Mouse (Mus musculus) c-Kit-positive CD71-positive TER-119-positive erythroid progenitor cells, embryonic 14.5 days (primary cell): ENCODE measurements around the gene Ano6.

Experiments
- DNase-seq: peaks from one replicate; pipeline ENCODE4 v3.0.0-alpha.2; 2013; ENCODE audit warnings: low spot score

The Ano6 gene

DNA sequence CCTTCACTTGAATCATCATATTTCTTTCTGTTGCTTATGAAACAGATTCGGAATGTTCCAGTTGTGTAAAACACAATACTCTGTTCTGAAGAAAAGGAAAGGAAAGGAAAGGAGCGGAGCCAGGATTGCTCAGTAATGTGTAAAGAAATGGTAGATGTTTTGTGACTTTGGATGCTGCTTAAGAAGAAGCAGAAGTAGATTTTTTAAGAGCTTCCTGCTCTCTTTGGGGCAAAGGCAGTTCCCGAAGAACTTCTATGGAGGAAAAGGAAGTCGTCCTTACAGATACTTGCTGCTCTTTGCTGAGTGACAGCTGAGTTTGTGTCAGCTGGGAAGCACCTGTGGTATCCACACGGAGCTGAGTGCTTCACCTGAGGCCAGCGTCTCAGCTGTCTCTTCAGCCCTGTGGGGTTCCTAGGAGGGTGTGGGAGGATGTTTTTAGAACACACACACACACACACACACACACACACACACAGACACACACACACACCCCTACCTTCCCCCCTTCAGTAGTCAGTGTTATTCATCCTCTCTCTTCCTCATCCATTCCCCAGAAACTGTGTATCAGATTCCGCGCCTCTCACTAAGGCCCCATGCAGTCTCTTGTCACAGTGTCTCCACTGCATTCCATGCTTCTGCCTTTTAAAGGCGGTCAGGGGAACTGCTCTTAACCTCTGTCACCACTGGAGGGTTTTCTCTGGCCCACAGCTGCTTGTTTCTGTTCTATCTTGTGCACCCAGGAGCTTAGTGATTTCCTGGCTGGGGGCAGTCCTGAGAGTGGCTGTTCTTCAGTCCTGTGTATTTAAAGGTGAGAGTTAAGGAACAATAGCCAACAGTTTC is 6.7 kb downstream of the Ano6 start:
- DNase-seq, result no peak

DNA sequence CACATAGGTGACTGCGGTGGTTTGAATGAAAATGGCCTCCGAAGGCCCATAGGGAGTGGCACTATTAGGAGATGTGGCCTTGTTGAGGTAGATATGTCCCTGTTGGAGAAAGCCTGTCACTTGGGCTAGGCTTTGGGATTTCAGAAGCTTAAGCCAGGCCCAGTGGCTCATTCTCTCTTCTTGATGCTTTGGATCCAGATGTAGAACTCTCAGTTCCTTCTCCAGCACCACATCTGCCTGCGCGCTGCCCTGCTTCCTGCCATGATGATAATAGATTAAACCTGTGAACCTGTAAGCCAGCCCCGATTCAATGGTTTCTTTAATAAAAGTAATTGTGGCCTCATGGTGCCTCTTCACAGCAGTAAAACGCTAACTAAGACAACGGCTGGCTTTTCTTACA is 7.6 kb downstream of the Ano6 start:
- no peak for DNase-seq

DNA sequence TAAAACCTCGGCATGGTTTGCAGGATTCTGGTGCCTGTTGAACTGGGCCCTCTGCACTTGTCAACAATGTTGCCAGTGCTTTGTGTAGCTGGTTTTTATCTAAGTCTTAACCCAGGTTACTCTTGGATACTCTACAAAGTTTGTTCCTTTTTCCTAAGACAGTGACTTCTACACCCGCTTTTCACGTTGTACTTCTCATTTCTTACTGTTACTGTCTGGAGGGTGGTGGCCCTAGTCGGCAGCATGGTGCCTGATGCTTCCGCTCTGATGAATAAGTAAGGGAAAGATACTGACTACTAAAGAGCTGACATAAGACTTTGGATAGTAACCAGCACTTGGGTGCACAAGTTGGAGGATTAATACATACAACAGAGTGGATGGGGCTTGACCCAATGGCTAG is 9.0 kb downstream of the Ano6 start:
- DNase-seq, result no peak

DNA sequence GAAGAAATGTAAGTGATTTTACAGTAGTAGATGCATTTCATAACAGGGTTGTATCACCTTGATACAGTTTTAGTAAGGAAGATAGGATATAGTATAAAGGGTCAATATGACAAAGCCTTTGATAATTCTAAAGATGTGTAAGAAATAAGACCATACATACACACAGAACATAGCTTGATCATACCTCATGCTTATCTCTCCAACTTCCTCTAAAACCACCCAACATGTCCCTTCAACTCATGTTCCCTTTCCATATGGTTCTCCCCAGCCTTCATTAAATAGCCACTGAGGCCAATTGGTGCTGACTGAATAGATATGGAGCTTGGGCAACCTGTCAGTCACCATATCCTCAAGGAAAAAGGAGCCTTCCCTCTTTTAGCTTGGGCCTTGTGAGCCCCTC is 9.4 kb downstream of the Ano6 start:
- DNase-seq, result no peak

DNA sequence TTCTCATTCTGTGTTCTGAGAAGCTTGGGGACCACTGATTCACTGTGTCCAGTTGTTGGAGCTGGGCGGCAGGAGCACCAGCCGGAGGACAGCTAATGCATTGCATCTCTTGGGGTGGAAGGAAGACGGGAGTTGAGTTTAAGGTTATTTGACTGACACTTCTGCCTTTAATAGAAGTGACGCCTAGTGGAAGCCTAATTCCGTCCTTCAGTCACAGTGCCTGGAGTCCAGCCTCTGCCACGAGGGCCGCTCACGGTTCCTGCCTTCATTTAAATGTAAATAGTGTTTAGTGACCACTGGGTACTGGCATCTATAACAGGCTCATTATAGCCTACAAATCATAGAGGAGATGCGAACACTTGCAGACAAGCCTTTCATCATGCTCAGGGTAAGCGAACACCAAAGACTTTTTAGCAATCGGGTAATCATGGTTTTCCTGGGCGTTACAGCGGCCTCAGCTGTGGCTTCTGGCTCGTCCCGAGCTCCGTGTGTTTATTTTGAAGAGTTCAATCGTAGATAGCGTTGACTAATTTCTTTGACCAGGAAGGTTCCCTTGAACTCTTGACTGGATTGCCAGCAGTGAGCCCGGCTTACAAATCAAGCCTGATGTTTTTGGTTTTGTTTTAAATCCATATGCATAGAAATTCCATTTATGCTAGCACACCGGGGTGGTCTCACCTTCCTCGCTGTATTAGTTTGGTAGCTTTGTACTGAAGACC is 10.8 kb downstream of the Ano6 start:
- DNase-seq, result no peak

DNA sequence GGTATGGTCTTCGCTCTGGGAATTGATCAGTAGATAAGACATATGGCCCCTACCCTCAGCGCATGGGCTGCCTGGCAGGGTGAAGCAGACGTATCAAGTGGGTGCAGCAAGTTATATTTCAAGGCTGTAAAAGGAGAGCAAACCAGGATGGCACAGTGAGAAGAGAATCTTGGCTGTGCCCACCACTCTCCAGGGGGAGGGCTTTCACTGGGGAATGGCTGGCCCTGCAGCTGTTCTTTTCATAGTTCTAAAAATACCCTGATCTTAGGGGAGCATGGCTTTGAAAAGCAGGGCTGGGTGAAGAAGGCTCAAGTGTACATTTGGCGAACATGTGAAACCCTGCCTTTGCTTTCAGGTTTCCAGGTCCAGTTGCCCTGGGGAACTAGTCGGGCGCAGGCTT is 11.5 kb downstream of the Ano6 start:
- no peak for DNase-seq

DNA sequence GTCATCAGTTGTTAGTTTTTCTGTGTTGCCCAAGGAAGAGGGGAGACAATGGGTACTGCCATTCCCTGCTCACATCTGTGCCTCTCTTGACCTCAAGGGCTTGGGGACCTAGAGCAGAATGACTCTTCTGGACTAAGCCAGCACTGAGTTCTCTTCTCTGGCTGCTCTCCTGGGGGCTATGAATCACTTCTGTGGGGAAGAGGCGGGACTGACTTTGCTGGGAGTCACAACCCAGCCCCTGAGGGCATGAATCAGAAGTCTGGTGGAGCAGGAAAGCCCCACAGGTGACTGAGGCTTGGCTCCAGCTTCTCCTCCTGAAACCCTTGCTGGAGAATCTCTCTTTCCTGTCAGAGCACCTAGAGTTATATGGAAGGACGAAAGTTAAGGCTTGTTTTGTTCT is 12.1 kb downstream of the Ano6 start:
- no peak for DNase-seq

DNA sequence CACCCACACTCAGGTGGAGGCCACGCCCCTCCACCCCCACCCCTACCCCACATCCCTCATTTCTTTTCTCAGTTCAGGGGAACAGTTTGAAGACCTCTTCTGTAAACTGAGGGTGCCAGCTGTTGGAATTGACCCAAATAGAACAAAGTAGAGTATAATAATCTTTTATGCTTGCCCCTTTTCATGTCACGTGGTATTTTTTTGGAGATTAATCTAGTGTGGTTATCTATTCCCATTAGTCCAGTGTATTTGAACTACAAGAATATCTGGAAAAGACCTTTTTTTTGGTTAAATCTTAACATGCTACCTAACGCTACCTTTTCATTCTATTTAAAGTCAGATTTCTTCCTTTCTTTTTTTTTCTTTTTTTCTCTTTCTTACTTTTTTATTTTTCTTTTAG is 12.8 kb downstream of the Ano6 start:
- no peak for DNase-seq

DNA sequence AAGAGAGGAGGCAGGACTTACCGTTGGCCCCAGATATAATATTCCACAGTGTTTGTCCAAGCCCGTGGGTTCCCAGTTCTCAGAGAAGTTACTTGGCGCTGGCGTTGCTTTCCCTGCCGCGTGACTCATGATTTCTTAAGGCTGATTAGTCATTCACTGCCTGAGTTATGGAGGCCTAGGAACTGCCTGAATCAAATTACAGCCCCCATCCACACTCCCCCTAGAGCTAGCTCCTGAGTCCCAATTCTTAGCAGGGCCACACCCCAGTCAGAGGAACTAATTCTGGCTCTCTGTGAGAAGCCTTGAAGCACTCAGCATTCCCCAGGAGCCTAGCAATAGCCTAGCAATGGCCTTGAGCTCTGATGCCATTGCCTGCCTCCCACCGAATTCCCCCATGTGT is 13.6 kb downstream of the Ano6 start:
- no peak for DNase-seq

DNA sequence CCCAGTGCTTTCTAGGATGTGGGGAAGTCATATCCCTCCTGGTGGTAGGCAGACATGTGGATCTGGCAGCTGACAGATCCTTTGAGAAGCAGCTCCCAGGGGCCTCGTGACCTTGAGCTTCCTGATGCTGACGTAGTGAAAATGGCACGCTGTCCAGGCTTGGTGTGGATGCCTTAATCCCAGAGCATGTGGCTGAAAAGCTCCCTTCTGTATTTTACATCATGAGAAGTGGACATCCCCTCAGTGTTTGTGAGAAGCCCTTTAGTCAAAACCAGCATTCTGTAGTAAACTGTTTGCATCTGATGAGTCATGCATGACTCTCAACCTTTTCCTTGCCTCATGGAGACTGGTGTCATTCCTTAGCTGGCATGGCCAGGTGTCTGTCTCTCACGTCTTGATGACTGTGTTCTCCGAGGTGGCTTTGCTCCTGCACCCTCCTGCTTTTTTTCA is 14.4 kb downstream of the Ano6 start:
- DNase-seq, result no peak

DNA sequence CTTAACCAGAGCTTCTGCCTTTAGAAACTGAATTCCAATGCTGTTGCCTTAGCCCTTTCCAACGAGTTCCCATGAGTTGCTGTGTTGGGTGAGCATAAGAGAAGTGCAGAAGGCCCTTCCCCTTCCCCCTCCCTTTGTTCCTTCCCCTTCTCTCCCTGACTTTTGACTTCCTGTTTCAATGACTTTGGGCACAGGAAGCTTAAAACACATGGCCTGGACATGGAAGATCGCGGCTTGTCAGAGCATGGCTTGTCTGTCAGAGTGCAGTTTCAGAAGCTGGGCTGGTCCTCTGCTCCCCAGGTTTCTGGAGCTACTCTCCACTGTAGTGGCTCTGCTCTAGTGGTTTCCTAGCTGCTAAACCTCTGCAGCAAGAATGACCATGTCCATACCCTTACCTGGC is 17.3 kb downstream of the Ano6 start:
- DNase-seq, result no peak

DNA sequence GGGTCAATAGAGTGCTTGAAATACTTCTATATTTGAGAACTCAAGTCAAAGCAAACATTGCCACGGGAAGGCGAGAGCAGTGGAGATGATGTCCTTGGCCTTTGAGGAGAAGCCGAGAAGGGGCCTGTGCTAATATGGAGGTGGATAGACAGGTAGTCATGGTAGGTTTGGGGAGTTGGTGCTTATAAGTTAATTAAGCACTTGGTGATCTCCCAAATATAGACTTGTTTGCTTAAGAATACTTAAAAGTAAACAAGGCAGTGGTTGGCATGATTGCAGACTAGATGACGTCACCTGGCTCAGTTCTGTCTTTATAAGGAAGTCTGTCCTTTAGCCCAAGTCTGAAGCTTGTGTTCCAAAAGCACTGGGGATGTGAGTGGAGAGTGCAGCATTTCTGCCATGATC is 19.7 kb downstream of the Ano6 start:
- DNase-seq, result no peak

DNA sequence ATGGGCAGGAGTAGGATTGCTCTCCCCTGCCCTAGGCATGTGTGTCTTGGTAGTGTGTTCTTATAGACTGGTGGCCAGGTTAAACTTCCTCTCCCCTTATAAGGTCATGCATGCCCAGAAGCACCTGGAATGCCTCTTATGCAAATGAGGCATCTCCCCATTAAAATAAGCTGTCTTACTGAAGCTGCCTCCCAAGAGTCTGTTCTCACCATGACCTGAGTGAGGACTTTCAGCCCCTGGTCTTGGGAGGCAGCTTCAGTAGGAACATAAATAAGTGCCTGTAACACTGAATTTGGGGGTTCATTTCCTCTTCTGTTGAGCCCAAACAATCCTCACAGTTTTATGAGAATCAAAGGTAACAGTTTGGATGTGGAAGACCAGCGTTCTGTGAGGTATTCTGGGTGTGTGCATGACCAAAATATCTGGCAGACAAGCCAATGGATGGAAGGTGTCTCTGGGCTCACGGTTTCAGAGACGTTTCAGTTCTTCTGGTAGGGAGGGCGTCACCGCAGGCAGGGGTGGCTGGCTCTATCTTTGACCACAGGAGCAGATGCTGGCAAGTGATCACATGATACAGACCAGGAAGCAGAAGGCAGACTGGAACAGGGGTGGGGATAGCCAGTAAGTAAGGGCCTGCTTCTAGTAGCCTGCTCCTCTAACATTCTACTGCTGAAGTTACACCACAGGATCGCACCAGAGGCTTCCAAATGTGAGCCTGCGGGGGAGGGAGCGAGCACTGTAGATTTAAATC is 22.4 kb downstream of the Ano6 start:
- DNase-seq, result no peak

DNA sequence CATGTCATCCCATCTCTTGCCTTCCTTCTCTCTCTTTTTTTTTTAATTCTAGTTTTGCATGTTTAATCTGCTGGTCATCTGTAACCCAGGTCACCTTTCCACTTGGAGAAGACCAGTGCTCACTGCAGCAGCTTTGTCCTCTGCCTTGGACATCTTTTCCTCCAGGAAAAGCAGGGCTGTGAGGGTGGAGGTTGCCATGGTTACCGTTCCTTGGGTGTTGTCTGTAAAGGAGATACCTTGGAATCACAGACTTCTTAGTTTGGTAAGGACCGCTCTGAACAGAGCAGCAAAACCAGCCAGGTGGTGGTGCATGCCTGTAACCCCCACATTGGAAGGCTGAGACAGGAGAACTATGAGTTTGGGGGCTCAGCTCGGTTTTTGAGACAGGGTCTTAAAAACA is 26.9 kb downstream of the Ano6 start:
- DNase-seq, result no peak

DNA sequence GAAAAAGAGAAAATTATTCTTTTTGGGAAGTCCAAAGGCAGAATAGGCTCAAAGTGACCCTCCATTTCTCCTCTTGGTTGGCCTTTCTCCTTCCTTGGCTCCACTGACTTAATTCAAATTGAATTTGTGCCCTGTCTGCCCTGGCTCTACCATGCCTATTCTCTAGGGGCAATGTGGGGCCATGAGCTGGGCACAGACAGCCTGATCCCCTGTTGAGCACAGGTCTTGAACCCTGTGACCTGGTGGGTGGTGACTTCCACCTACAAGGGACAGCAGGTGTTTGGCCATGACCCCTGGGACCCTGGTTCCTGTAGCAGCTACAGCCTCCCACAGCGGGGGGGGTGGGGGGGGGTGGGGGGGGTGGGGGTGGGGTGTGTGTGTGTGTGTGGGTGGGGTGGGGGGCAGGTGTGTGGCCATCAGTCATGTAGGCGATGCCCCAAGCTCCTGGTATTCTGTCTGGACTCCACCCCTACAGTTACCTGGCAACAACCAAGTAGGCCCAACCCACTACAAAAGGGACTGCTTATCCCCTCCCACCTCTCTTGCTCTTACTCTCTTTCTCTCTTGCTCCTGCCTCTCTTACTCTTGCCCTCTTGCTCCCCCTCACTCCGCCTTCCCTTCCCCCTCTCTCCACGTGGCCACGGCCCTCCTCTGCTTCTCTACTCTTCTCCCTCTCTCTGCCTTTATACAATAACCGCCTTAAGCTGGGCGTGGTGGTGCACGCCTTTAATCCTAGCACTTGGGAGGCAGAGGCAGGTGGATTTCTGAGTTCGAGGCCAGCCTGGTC is 28.8 kb downstream of the Ano6 start:
- no peak for DNase-seq

DNA sequence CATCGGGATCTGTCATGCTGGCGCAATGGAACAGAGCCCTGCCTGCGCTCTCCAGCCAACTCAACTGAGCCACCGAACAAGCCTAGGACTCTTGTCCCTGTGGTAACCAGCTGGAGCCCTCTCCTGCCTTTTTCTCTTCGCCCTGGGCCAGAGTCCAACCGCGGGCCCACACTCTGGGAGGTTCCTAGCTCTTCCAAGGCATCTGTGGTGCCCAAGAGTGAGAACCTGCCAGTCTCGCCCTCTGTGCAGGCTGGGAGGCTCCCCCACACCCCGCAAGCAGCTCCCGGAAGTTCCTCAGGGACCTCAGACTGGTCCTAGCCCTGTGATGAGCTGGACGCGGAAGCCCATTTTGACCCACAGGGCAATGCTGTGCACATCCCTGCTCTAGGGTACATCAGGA is 29.5 kb downstream of the Ano6 start:
- no peak for DNase-seq

DNA sequence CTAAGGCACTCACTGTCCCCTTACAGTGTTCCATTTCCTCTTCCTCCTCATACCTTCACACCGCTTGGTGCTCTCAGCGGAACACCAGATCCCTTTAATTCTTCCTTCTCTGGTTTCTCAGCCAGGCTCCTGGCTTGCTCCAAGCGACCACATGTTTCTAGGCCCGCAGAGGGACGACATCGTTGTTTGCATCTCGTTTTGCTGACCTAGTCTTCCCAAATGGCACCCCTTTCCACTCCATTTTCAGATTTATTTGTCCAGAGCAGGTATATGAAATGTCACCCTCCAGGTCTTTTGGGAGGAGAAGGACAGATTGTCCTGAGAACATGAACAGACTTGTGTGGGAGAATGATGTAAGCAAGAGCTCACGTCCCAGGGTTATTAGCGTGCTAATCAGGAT is 30.0 kb downstream of the Ano6 start:
- DNase-seq, result no peak

DNA sequence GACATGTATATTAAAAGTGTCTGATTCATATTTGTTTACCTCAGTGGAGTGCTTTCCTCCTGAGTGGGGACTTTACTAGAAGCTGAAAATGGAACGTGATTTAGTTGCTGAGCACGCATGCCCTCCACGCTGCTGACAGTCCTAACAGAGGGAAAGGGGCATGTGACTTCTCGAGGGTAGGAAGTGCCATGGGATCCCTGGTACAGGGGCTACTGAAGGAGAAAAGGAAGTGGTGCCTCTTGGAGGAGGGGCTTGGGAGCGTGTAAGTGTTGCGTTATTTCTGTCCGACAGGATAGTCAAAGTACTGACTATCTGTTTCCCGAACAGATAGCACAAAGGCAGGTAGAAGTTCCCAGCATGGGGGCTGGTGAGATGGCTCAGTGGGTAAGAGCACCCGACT is 31.5 kb downstream of the Ano6 start:
- no peak for DNase-seq

DNA sequence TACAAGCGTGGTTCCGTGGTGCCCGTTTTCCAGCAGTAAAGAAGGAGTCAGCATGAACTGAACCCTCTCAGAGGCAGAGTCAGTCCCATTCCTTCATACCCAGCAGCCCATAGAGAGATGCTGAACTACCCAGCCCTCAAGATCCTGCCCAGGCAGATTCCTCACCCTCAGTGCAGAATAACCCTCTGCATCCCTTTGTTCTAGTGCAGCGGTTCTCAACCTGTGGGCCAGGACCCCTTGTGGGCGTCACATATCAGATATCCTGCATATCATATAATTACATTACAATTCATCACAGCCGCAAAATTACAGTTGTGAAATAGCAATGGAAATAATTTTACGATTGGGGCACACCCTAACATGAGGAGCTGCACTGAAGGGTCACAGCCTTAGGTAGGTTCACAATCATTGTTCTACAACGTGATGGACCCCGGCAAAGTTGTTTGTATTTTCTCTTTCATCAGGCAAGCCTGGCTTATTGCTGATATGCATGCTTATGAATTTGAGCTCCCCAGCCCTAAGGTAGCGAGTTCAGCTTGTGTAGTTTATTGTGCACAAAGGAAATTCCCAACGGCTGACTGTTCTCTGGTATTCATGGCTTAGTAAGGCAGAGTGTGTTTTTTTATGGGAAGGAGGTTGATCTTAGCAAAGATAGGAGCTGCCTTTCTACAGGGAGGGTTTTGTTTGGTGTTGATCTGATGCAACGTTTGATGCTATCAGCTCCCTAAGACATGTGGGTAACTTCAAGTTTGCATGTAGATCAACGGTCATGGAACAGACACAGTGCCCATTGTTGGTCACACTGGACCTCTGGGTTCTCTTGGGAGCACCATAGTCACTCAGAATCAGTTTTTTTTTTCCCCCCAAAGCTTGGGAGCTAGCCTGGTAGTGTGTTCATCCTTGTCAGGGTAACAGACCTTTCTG is 33.0 kb downstream of the Ano6 start:
- no peak for DNase-seq

DNA sequence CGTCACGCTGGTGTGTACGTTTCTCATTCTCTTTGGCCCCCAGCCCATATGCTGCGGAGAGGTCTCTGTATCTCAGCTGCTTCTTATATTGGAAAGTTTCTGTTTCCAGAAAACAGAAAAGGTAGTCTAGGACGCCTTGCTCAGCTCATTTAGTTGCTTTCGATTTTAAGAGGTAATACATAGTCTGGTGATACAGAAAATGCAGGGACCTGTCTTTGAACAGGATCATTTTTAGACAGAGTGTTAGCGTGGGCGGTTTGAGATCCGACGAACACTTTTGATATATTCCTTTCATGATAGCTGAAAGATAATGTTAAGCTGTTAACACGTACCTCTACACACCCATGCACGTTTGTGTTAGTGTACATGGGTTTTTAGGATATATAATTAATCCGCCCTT is 35.9 kb downstream of the Ano6 start:
- no peak for DNase-seq

DNA sequence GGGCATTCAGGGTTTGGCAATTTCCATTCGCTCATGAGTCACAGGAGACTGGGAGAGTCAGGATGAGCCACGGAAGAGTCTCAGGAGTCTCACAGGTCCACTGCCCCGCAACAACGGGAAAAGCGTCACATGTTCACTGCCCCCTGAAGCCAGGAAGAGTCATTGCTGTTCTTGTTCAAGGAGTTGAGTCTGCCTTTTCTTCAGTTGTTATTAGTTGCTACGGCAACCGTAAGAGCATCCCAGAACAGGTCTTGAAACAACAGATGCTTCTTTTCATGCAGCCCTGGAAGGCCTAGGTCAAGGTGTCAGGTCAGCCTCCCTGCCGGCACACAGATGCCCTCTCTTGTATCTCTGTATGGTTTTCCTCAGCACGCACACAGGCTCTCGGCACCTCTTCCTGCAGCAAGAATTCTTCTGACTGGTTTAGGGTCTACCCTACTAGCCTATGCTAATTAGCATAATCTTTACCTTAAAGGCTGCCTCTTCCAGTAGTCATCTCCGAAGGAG is 36.9 kb downstream of the Ano6 start:
- DNase-seq, result no peak
